Mouse (Mus musculus): ENCODE measurements at regions not wholly inside any gene's neighbourhood (a gene's known extent, or its start where the extent isn't known, plus 50 kb on each side); places are given as distances from the start of the nearest gene placed in this dataset.

GRCm38 (mm10) chr14:103764047-103764446, 80.2 kb downstream of the Ednrb start:
- DNase-seq (ENCODE audit: low spot score in 2 of 2) = peak in 1 of 2 experiments; percentile 66
- no peak for TF ChIP-seq CTCF (conservative IDR thresholded peaks at IDR 0.05)
- Histone ChIP-seq H3K27ac (peak overlapping the region; percentile 77; the same call in 1 of the 2 replicates), H3K4me3 (no peak overlapping the region)

GRCm38 (mm10) chr14:103763216-103764031, 80.8 kb downstream of the Ednrb start:
- DNase-seq (ENCODE audit: low spot score in 2 of 2) = no peak

GRCm38 (mm10) chr14:103759443-103759842, 84.8 kb downstream of the Ednrb start:
- no peak overlapping the region for H3K27ac ChIP-seq
- TF ChIP-seq CTCF (conservative IDR thresholded peaks at IDR 0.05) = no peak
- DNase-seq (ENCODE audit: low spot score in 2 of 2) = no peak
- no peak overlapping the region for H3K4me3 ChIP-seq

More at GRCm38 (mm10) chr14:103763216-103764031, 80.8 kb downstream of the Ednrb start:
- no peak for TF ChIP-seq CTCF (conservative IDR thresholded peaks at IDR 0.05)
- H3K27ac ChIP-seq = peak overlapping the region; percentile 77
- H3K4me3 ChIP-seq = no peak overlapping the region
